Mouse (Mus musculus): ENCODE results near the gene Nfkbil1.

Nfkbil1 gene

DNA sequence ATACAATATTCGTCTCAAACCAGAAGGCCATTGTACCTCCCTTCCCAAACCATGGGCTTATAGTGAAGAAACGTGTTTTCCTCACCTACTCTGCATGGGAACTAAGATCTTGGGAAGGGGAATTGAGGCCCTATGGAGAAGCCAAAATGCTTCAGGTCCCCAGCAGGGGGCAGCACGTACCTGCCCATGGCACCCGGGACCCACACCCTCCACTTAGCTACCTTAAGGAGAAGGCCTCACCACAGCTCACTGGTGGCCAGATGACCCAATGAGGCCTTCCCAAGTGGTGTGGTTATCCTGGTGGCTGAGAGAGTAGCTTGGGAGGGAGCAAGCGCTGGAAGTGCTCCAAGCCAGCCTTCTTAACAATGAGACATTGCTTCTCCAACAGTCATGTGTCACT lies 57.1 kb downstream of the Nfkbil1 start:
- peak; percentile 88 for DNase-seq (ENCODE audit: low read depth)

DNA sequence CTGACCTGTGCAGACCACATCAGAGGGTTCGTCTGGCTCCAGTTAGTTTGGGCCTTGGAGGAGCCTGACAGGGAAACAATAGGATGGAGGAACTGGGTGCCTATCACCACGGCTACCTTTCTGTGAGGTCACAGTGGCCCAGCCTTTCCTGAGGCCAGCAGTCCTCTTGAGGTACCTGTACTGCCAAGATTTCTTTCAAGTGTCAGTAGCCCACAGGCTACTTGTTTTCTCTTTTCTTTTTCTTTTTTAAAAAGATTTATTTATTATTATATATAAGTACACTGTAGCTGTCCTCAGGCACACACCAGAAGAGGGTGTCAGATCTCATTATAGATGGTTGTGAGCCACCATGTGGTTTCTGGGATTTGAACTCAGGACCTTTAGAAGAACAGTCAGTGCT lies 59.6 kb downstream of the Nfkbil1 start, which contains the start of gene Aif1:
Gene Aif1 (minus strand): TSS at position 101 of the 400 bp plus-strand sequence.
- DNase-seq (ENCODE audit: low read depth), result no peak

DNA sequence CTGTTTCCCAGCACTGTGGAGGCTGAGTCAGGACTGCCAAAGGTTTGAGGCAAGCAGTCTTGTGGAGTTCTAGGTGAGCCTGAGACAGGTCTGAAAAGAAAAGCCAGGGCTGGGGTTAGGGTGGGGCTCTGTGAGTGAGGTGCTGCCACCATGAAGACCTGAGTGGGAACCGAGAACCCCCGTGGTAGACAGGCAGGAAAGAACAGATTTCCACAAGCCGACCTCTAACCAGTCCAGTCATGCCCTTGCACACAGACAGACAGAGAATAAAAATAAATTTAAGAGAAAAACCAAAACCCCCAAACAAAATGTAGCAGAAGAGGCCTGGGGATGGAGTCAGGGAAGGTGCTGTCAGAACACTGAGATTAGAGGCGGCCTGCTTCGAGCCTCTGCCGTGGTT lies 60.2 kb downstream of the Nfkbil1 start:
- DNase-seq (ENCODE audit: low read depth), result peak; percentile 54

DNA sequence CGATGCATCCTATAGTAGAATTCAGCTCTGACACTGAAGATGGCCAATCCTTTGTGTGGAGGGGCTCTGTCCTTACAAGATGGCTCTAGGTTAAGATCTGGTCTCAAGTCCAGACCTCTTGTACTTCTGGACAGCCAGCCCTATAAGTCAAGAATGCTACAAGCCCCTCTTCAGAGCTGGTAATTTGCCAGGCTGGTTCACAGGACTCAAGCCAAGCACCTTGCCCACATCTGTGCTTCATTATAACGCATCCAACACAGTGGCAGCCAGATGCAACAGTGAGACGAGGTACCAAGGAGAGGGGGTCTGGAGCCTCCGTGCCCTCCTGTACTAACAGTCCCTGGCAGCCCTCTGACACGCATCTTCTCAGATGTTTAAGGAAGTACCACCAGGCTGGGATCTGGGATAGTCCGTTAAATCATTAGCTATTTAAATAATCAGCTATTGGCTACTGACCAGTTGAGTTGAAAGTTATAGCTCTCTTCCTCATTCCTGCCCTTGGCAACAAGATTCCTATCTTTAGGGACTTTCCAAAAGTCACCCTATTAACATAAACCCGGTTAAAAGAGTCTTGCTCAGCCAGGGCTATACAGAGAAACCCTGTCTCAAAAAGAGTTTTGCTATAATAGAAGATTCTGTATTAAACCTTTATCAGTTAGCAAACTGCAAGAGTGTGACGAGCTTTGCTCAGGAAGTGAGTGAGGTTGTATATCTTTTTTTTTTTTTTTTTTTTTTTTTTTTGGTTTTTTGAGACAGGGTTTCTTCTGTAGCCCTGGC lies 61.2 kb downstream of the Nfkbil1 start:
- peak; percentile 80 for DNase-seq (ENCODE audit: low read depth)

DNA sequence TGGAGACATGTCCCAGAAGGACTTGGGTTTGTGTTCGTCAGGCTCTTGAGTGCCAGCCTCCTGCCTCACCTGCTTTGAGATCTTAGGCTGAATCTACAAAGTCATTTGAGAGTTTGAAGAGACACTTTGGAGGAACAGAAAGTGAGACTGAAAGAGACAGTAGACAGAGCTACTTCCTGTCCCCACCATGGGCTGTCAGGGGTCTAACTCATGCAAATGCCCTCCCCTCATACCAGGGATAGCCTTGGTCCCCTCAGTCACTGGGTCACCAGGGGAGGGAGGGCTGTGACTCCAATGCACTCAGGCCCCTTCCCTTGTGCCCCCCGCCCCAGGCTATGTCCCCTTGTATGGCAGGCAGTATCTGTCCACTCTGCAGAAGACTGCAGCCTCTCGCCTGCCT lies 62.3 kb downstream of the Nfkbil1 start:
- peak; percentile 82 for DNase-seq (ENCODE audit: low read depth)

DNA sequence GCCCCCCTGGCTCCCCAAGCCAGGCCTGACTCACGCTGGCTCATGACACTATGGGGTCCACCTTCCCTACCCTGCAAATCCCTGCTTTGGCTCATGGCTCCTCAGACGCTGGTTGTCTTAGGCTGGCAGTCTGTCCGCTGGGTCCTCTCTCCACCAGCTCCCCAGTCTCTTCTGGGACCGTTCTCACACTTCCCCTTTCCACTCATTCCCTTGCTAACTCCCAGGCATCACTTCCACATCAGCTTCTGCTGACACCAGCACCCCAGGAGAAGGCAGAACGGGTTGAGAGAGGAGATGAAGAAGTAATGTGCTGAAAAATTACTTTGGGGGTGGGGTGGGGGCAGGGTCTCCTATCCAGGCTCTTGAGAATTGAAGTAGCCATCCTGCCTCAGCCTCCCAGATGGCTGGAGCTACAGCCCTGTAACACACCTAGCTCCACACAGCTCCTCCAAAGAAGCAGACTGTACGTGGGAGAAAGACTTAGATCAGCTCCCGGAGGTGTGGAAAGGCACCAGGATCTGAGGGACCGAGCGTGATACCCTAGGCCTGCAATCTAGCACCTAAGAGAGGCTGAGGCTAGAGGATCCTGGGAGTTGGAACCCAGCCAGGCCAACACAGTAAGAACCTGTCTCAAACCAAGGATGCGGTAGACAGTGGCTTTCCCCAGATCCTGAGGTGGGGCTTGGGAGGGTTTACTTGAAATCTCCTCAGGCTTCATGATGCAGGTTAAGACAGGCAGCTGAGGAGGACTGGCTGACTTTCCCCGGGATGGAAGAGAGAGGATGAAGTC lies 63.0 kb downstream of the Nfkbil1 start:
- peak; percentile 80 for DNase-seq (ENCODE audit: low read depth)

Data from induced T-regulatory cell, adult 2 months (primary cell).